Mouse (Mus musculus) heart, embryonic 14.5 days (tissue): ENCODE results near the gene Fam131a. TPM values are rescaled to one million over a fixed set of nuclear protein-coding genes. Genes with fewer than 3 reads are reported as not detected.

Experiments used
- ATAC-seq: fragments of 200-750 bp; cut with Nextera tagmentation; 2 replicates; pipeline ENCODE4 v1.8.0; 2017; ENCODE audit warnings: low read depth, moderate TSS enrichment; ENCODE audit not compliant: insufficient number of reproducible peaks, insufficient read depth, low FRiP score
- H3K27ac ChIP-seq, 2 experiments: fragments of 200-500 bp in 1 of 2; fragments of 300-500 bp in 1 of 2; sonication (generic) in 1 of 2; replicated peaks in 1 of 2; 2 replicates each; pipeline ENCODE4 v1.5.1; 2012 to 2014; ENCODE audit warnings: low read depth in 2 of 2, low read length in 2 of 2, control low read depth in 1 of 2, mild to moderate bottlenecking in 1 of 2, mixed read lengths in 1 of 2; ENCODE audit not compliant: control insufficient read depth in 1 of 2, insufficient read depth in 1 of 2
- H3K27me3 ChIP-seq: fragments of 300-500 bp; sonication (generic); 2 replicates; pipeline ENCODE4 v1.6.1; 2014; ENCODE audit warnings: mild to moderate bottlenecking, low read length, control low read depth; ENCODE audit not compliant: control insufficient read depth, insufficient read depth
- H3K36me3 ChIP-seq: fragments of 300-500 bp; sonication (generic); 2 replicates; pipeline ENCODE4 v1.6.1; 2014; ENCODE audit warnings: mild to moderate bottlenecking, control low read depth, low read length, mixed read lengths; ENCODE audit not compliant: control insufficient read depth, insufficient read depth
- H3K4me1 ChIP-seq, 2 experiments: fragments of 200-500 bp in 1 of 2; fragments of 300-500 bp in 1 of 2; sonication (generic) in 1 of 2; 2 replicates each; pipeline ENCODE4 v1.6.1; 2012 to 2014; ENCODE audit warnings: low read length in 2 of 2, control low read depth in 1 of 2, mixed read lengths in 1 of 2; ENCODE audit not compliant: control insufficient read depth in 2 of 2, insufficient read depth in 2 of 2
- H3K4me2 ChIP-seq: fragments of 300-500 bp; sonication (generic); 2 replicates; pipeline ENCODE4 v1.6.1; 2014; ENCODE audit warnings: mild to moderate bottlenecking, low read length
- H3K4me3 ChIP-seq, 2 experiments: fragments of 200-500 bp in 1 of 2; fragments of 300-500 bp in 1 of 2; sonication (generic) in 1 of 2; 2 replicates each; pipeline ENCODE4 v1.5.1; 2012 to 2014; ENCODE audit warnings: low read length in 2 of 2, mild to moderate bottlenecking in 2 of 2, control low read depth in 1 of 2, low read depth in 1 of 2, moderate library complexity in 1 of 2; ENCODE audit not compliant: control insufficient read depth in 1 of 2, insufficient read depth in 1 of 2
- H3K9ac ChIP-seq: fragments of 300-500 bp; sonication (generic); 2 replicates; pipeline ENCODE4 v1.6.1; 2014; ENCODE audit warnings: mild to moderate bottlenecking, low read length
- H3K9me3 ChIP-seq: fragments of 300-500 bp; sonication (generic); 2 replicates; pipeline ENCODE4 v1.6.1; 2016; ENCODE audit warnings: low read length, control low read depth; ENCODE audit not compliant: control insufficient read depth
- WGBS: fragments of 180-500 bp; shearing (Covaris S2); extraction: QIAGEN DNeasy Blood & Tissue Kit; methylation state at CpG from one replicate; pipeline ENCODE4 v1.1.7; 2014; 5-methylcytosine and 5-hydroxymethylcytosine counted together
- polyA plus RNA-seq: library from polyadenylated mRNA; unstranded; fragments of >200 nt; fragmentation: Nextera tagmentation; extraction: Ambion mirVana; gene quantifications from 2 replicates; pipeline ENCODE4 v1.2.1, GENCODE M21; 2014

Fam131a gene
- polyA plus RNA-seq, 1 experiment from 2014 or later, result 7.2 TPM

DNA sequence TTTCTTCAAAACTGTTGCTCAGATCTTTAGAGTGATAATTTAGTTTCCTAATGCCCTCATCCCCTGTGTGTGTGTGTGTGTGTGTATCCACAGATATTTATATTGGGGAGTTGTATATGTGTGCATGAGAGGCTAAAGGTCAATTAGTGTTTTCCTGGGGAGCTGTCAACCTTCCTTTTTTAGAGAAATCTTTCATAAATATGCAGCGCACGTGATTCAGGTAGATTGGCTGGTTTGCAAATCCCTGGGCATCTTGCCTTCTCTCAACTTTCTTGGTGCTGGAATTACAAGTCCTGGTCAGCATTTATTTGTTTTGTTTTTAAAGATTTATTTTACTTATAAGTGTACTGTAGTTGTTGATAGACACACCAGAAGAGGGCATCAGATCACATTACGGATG, 22.8 kb upstream of the Fam131a start:
- peaks cover 10% of the 10 kb centered on the region for H3K36me3 ChIP-seq
- H3K27me3 ChIP-seq, result no peaks in the 10 kb centered on the region
- H3K9ac ChIP-seq, result no peak overlapping the region
- no peak overlapping the region for H3K27ac ChIP-seq
- WGBS, result 87% methylated on average over 3 of the region's 3 CpGs
- H3K4me2 ChIP-seq, result no peak overlapping the region
- H3K4me1 ChIP-seq, result peaks cover 5 to 22% of the 10 kb centered on the region in 2 experiments
- no peaks in the 10 kb centered on the region for H3K9me3 ChIP-seq
- H3K4me3 ChIP-seq, result no peak overlapping the region
- ATAC-seq, result no peak

DNA sequence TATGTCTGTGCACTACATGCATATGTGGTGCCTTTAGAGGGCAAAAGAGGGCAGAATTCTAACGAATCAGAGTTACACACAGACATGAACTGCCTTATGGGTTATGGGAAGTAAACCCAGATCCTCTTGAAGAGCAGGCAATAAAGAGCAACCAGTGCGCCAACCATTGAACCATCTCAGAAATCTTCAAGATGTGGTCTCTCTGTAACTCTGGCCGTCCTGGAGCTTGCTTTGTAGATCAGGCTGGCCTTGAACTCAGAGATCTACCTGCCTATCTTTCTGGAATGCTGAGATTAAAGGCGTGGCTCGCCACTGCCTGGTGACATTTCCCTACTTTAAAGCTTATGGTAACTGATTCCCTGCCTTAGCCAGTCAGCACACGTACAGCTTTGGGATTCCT, 21.2 kb upstream of the Fam131a start:
- Histone ChIP-seq H3K36me3 (peaks cover 26% of the 10 kb centered on the region), H3K4me2 (peak overlapping the region; percentile 98), H3K4me1 (peaks cover 5 to 23% of the 10 kb centered on the region in 2 experiments), H3K9me3 (no peaks in the 10 kb centered on the region), H3K4me3 (peak overlapping the region in 1 of 2 experiments; percentile 97; a peak in 2 of 4 replicates), H3K27me3 (no peaks in the 10 kb centered on the region), H3K9ac (peak overlapping the region; percentile 96), H3K27ac (no peak overlapping the region)
- ATAC-seq, result no peak
- WGBS, result 19% methylated on average over 6 of the region's 6 CpGs

DNA sequence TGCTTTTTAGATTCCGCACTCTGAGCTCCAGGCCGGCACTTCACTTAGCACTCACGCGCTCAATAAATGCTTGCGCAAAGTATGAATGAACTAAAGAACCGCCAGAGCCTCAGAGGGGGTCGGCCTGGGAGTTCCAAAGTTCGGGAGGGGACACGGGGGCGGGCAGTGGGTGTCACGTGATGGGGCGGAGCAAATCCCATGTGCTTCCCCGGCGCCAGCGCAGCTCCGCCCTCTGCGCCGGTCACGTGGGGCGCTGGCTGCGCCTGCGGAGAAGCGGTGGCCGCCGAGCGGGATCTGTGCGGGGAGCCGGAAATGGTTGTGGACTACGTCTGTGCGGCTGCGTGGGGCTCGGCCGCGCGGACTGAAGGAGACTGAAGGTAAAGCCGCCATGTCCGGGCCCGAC, 20.5 kb upstream of the Fam131a start:
- peak overlapping the region in 1 of 2 experiments; percentile 96; a peak in 3 of 4 replicates for H3K27ac ChIP-seq
- ATAC-seq, result peak; percentile 91
- peak overlapping the region; percentile 96 for H3K9ac ChIP-seq
- H3K27me3 ChIP-seq, result no peaks in the 10 kb centered on the region
- peaks cover 5 to 29% of the 10 kb centered on the region in 2 experiments for H3K4me1 ChIP-seq
- peak overlapping the region; percentile 95 to 97 for H3K4me3 ChIP-seq
- peak overlapping the region; percentile 98 for H3K4me2 ChIP-seq
- WGBS, result under 1% methylated on average over 37 of the region's 38 CpGs
- peaks cover 32% of the 10 kb centered on the region for H3K36me3 ChIP-seq
- H3K9me3 ChIP-seq, result no peaks in the 10 kb centered on the region

DNA sequence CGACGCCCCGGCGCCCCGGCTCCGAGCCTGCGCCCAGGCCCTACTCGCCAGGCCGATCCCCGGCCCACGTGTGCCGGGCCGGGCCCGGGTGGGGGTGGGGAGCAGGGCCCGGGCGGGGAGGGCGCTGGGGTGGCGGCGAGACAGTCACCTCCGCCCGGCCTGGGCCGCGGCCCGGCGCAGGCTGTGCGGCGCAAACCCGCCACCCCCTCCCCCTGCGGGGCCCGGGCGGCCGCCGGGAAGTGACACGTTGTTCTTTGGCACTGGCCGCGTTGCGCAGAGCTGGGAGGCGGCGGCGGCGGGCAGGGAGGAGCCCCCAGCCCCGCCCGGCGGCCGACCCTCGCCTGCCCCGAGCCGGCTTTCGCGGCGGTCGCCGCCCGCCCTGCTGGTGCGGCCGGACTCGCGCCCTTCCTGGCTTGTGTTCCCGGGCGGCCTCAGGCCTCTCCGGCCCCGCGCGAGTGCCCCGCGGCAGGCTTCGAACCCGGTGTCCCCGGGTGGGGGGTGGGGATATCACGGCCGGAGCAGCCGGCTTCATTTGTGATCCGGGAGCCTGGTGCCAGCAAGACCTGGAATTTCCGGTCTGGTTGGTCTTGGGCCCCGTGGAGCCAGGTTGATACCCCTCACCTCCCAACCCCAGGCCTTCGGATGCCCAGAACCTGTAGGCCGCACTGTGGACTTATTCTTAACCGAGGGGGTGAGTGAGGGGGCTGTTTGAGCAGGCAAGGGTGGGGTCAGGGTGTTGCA, 19.9 kb upstream of the Fam131a start:
- peak overlapping the region; percentile 96 for H3K9ac ChIP-seq
- peak overlapping the region; percentile 95 to 97 for H3K4me3 ChIP-seq
- no peaks in the 10 kb centered on the region for H3K9me3 ChIP-seq
- under 1% methylated on average over 71 of the region's 78 CpGs for WGBS
- no peaks in the 10 kb centered on the region for H3K27me3 ChIP-seq
- peaks cover 38% of the 10 kb centered on the region for H3K36me3 ChIP-seq
- H3K4me1 ChIP-seq, result peaks cover 8 to 35% of the 10 kb centered on the region in 2 experiments
- peak; percentile 79 for ATAC-seq
- H3K27ac ChIP-seq, result peak overlapping the region; percentile 42 to 96
- peak overlapping the region; percentile 98 for H3K4me2 ChIP-seq

DNA sequence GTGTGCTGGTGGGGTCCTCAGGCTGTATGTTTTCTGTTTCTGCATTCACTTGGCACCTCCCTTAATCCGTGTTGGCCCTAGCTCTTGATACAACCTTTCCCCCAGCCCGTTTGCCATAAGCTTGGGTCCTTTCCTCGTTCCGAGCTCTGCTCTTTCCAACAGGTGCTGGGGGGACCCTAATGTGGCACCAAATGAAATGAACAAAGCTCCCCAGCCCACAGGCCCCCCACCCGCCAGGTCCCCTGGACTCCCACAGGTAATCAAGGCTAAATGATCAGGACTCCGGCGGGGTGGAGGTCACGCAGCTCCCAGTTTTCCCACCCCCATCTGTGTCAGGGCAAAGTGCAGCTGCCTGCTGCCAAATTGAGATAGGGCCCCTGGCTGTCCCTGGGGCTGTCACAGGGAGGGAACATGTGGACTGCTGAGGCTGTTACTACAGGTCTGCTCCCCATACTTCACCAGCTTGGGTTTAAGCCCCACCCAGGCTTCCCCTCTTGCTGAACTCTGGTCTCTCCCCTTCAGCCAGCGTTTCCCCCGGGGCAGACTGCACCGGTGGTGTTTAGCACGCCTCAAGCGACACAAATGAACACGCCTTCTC, 19.2 kb upstream of the Fam131a start:
- Histone ChIP-seq H3K9me3 (no peaks in the 10 kb centered on the region), H3K27me3 (no peaks in the 10 kb centered on the region), H3K4me2 (peak overlapping the region; percentile 98), H3K4me1 (peaks cover 8 to 37% of the 10 kb centered on the region in 2 experiments), H3K4me3 (peak overlapping the region; percentile 95 to 97), H3K36me3 (peaks cover 45% of the 10 kb centered on the region), H3K9ac (peak overlapping the region; percentile 96), H3K27ac (peak overlapping the region; percentile 42 to 96)
- WGBS, result 3% methylated on average over 14 of the region's 14 CpGs
- ATAC-seq, result no peak

DNA sequence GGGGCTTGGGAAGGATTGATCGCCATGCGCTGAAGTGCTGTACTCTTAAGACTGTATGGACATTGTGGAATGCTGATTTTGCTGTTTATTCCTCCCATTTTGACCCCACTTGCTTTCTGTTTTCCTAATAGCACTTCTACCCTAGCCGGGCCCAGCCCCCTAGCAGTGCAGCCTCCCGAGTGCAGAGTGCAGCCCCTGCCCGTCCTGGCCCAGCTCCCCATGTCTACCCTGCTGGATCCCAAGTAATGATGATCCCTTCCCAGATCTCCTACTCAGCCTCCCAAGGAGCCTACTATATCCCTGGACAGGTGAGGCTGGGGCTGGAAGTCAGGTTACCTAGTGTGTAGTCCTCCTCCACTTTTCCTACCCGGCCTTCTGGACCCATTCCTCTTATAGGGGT, 17.8 kb upstream of the Fam131a start:
- H3K27ac ChIP-seq, result no peak overlapping the region
- ATAC-seq, result no peak
- H3K4me3 ChIP-seq, result no peak overlapping the region
- H3K4me2 ChIP-seq, result no peak overlapping the region
- H3K9ac ChIP-seq, result peak overlapping the region; percentile 96; the same call in 1 of the 2 replicates
- H3K9me3 ChIP-seq, result no peaks in the 10 kb centered on the region
- H3K4me1 ChIP-seq, result peaks cover 8 to 37% of the 10 kb centered on the region in 2 experiments
- H3K27me3 ChIP-seq, result no peaks in the 10 kb centered on the region
- H3K36me3 ChIP-seq, result peaks cover 59% of the 10 kb centered on the region
- WGBS, result 82% methylated on average over 6 of the region's 6 CpGs

DNA sequence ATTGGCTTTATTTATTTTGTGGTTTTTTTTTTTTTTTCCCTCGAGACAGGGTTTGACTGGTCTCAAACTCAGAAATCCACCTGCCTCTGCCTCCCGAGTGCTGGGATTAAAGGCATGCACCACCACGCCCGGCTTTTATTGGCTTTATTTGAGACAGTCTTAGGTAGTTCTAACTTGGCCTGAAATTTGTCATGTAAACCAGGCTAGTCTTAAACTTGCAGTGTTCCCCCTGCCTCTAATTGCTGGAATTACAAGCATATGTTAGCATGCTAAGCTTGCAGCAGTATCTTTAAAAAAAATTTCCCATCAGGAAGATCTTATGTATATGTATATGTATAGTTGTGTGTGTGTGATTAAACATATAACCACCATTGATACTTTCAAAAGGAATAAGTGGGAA, 16.3 kb upstream of the Fam131a start:
- Histone ChIP-seq H3K4me2 (no peak overlapping the region), H3K9ac (no peak overlapping the region)
- no peak for ATAC-seq

More for the DNA sequence above, 16.3 kb upstream of the Fam131a start:
- peaks cover 8 to 37% of the 10 kb centered on the region in 2 experiments for H3K4me1 ChIP-seq
- H3K27me3 ChIP-seq, result no peaks in the 10 kb centered on the region
- no peak overlapping the region for H3K4me3 ChIP-seq
- no peak overlapping the region for H3K27ac ChIP-seq
- 85% methylated on average over 4 of the region's 4 CpGs for WGBS
- no peaks in the 10 kb centered on the region for H3K9me3 ChIP-seq
- peaks cover 74% of the 10 kb centered on the region for H3K36me3 ChIP-seq
